Mouse (Mus musculus) right cerebral cortex, adult 2 months (tissue): ENCODE data around the gene Slc28a1.
"Not testable (repeated sequence)": the region's sequence is repeated elsewhere in the genome, so short reads cannot be mapped to it uniquely, and the experiment has no call there.

ENCODE experiments used
- DNase-seq, 2 experiments: peaks; one replicate each; pipeline ENCODE4 v3.0.0; 2021 to 2022; ENCODE audit warnings: low spot score in 2 of 2

The Slc28a1 gene

GRCm38 (mm10) chr7:81169351-81169750, 54.8 kb downstream of the Slc28a1 start:
- DNase-seq, result no peak

- no peak for DNase-seq
Measured at GRCm38 (mm10) chr7:81173931-81174330, 59.3 kb downstream of the Slc28a1 start.

- no peak for DNase-seq
Measured at GRCm38 (mm10) chr7:81174654-81175053, 60.1 kb downstream of the Slc28a1 start.

GRCm38 (mm10) chr7:81176187-81176769, 61.7 kb downstream of the Slc28a1 start:
- no peak for DNase-seq

GRCm38 (mm10) chr7:81179494-81179893, 64.9 kb downstream of the Slc28a1 start:
- DNase-seq, result peak; percentile 48 to 64

GRCm38 (mm10) chr7:81182492-81183175, 68.0 kb downstream of the Slc28a1 start:
- no peak for DNase-seq

GRCm38 (mm10) chr7:81183181-81183580, 68.6 kb downstream of the Slc28a1 start:
- DNase-seq, result no peak

- DNase-seq, result no peak
Measured at GRCm38 (mm10) chr7:81184136-81184535, 69.5 kb downstream of the Slc28a1 start.

GRCm38 (mm10) chr7:81184651-81185050, 70.1 kb downstream of the Slc28a1 start:
- no peak for DNase-seq

- DNase-seq, result not testable (repeated sequence)
Measured at GRCm38 (mm10) chr7:81186036-81186435, 71.4 kb downstream of the Slc28a1 start.

- DNase-seq, result no peak
Measured at GRCm38 (mm10) chr7:81189180-81189579, 74.6 kb downstream of the Slc28a1 start.

- no peak for DNase-seq
Measured at GRCm38 (mm10) chr7:81195509-81195908, 80.9 kb downstream of the Slc28a1 start.

- DNase-seq, result no peak
Measured at GRCm38 (mm10) chr7:81196796-81197195, 82.2 kb downstream of the Slc28a1 start.

- DNase-seq, result no peak
Measured at GRCm38 (mm10) chr7:81198538-81198937, 83.9 kb downstream of the Slc28a1 start.

- DNase-seq, result no peak
Measured at GRCm38 (mm10) chr7:81199109-81199508, 84.5 kb downstream of the Slc28a1 start.

- no peak for DNase-seq
Measured at GRCm38 (mm10) chr7:81199757-81200156, 85.2 kb downstream of the Slc28a1 start.

- DNase-seq, result peak in 1 of 2 experiments; percentile 10
Measured at GRCm38 (mm10) chr7:81202389-81202788, 87.8 kb downstream of the Slc28a1 start.

GRCm38 (mm10) chr7:81203576-81203975, 89.0 kb downstream of the Slc28a1 start:
- not testable (repeated sequence) for DNase-seq

GRCm38 (mm10) chr7:81208944-81209343, 94.3 kb downstream of the Slc28a1 start:
- peak; percentile 60 to 69 for DNase-seq

GRCm38 (mm10) chr7:81209979-81210685, 95.5 kb downstream of the Slc28a1 start:
- DNase-seq, result no peak

GRCm38 (mm10) chr7:81211760-81212159, 97.2 kb downstream of the Slc28a1 start:
- no peak for DNase-seq

- no peak for DNase-seq
Measured at GRCm38 (mm10) chr7:81212261-81212681, 97.7 kb downstream of the Slc28a1 start.
